Mouse (Mus musculus): ENCODE results near the gene Smndc1.
A peak's percentile ranks its signal among the peaks of the same experiment; 100 is the strongest.

DNA sequence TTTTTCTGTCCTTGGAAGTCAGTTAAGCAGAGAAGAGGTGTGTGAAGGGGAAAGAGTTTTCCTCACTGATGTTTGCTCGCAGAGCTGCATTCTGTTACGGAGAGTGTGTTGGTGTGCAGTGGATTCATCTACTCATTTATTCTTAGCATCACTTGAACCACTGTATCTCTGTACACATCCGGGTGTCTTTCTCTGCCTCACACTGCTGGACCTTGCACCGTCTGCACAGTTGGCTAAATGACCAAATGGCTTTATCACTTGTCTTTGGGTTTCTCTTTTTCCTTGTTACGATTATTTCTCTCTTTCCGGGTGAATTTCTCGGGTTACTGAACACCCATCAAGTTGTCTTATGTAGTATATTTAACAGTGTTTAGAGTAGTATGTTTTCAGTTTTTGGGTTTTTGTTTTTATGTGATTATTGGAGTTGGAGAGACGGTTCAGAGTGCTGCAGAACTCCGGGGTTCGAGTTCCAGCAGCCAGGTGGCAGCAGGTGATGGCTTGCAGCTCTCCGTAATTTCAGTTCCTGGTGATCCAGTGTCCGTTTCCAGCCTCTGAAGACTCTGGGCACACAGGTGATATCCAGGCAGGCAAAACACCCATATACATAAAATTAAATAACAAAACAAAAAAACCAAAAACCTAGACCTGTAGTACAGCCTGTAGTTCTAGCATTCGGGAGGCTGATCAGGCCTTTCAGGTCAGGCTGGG lies 47.0 kb downstream of the Smndc1 start:
- peak; percentile 30; the same call in 1 of the 2 replicates for TF ChIP-seq CTCF (conservative IDR thresholded peaks at IDR 0.05; ENCODE audit: insufficient read depth, insufficient read length, low read depth, low read length)
- no peak for TF ChIP-seq POLR2A (IDR thresholded peaks at IDR 0.05; ENCODE audit: low read depth, low read length)
